Mouse (Mus musculus): ENCODE results near the gene Fmr1.
"Not testable (repeated sequence)": the region's sequence is repeated elsewhere in the genome, so short reads cannot be mapped to it uniquely, and the experiment has no call there.

Fmr1 gene

GRCm38 (mm10) chrX:68678333-68678740 is at the start of gene Fmr1:
Fmr1 (plus strand) TSS chrX:68678541.
- H3K27me3 ChIP-seq (ENCODE audit: control insufficient read depth, insufficient read depth, low read length, poor library complexity, severe bottlenecking), result no peaks in the 10 kb centered on the region
- DNase-seq (ENCODE audit: low read depth, low spot score), result peak; percentile 97
- no peaks in the 10 kb centered on the region for H3K36me3 ChIP-seq (ENCODE audit: control insufficient read depth, insufficient read depth, low read length, poor library complexity, severe bottlenecking)

GRCm38 (mm10) chrX:68641603-68642002 is 36.7 kb upstream of the Fmr1 start:
- Histone ChIP-seq H3K36me3 (ENCODE audit: control insufficient read depth, insufficient read depth, low read length, poor library complexity, severe bottlenecking) (no peaks in the 10 kb centered on the region), H3K27me3 (ENCODE audit: control insufficient read depth, insufficient read depth, low read length, poor library complexity, severe bottlenecking) (no peaks in the 10 kb centered on the region)
- DNase-seq (ENCODE audit: low read depth, low spot score), result no peak

- no peaks in the 10 kb centered on the region for H3K27me3 ChIP-seq (ENCODE audit: control insufficient read depth, insufficient read depth, low read length, poor library complexity, severe bottlenecking)
- DNase-seq (ENCODE audit: low read depth, low spot score), result no peak
- H3K36me3 ChIP-seq (ENCODE audit: control insufficient read depth, insufficient read depth, low read length, poor library complexity, severe bottlenecking), result no peaks in the 10 kb centered on the region
These were observed 33.0 kb upstream of the Fmr1 start for GRCm38 (mm10) chrX:68645154-68645919.

- H3K36me3 ChIP-seq (ENCODE audit: control insufficient read depth, insufficient read depth, low read length, poor library complexity, severe bottlenecking), result no peaks in the 10 kb centered on the region
- no peak for DNase-seq (ENCODE audit: low read depth, low spot score)
- H3K27me3 ChIP-seq (ENCODE audit: control insufficient read depth, insufficient read depth, low read length, poor library complexity, severe bottlenecking), result no peaks in the 10 kb centered on the region
These were observed 833 bp upstream of the Fmr1 start for GRCm38 (mm10) chrX:68677508-68677907.

GRCm38 (mm10) chrX:68678815-68679486 is 610 bp downstream of the Fmr1 start:
- Histone ChIP-seq H3K36me3 (ENCODE audit: control insufficient read depth, insufficient read depth, low read length, poor library complexity, severe bottlenecking) (no peaks in the 10 kb centered on the region), H3K27me3 (ENCODE audit: control insufficient read depth, insufficient read depth, low read length, poor library complexity, severe bottlenecking) (no peaks in the 10 kb centered on the region)
- peak; percentile 23 for DNase-seq (ENCODE audit: low read depth, low spot score)

- Histone ChIP-seq H3K36me3 (ENCODE audit: control insufficient read depth, insufficient read depth, low read length, poor library complexity, severe bottlenecking) (no peaks in the 10 kb centered on the region), H3K27me3 (ENCODE audit: control insufficient read depth, insufficient read depth, low read length, poor library complexity, severe bottlenecking) (no peaks in the 10 kb centered on the region)
- DNase-seq (ENCODE audit: low read depth, low spot score), result peak; percentile 0
These were observed 6.4 kb downstream of the Fmr1 start for GRCm38 (mm10) chrX:68684706-68685105.

GRCm38 (mm10) chrX:68691936-68692335 is 13.6 kb downstream of the Fmr1 start:
- H3K36me3 ChIP-seq (ENCODE audit: control insufficient read depth, insufficient read depth, low read length, poor library complexity, severe bottlenecking); DNase-seq (ENCODE audit: low read depth, low spot score); H3K27me3 ChIP-seq (ENCODE audit: control insufficient read depth, insufficient read depth, low read length, poor library complexity, severe bottlenecking): not testable (repeated sequence)

GRCm38 (mm10) chrX:68736902-68737301 is 58.6 kb downstream of the Fmr1 start:
- H3K36me3 ChIP-seq (ENCODE audit: control insufficient read depth, insufficient read depth, low read length, poor library complexity, severe bottlenecking), result no peaks in the 10 kb centered on the region
- no peaks in the 10 kb centered on the region for H3K27me3 ChIP-seq (ENCODE audit: control insufficient read depth, insufficient read depth, low read length, poor library complexity, severe bottlenecking)
- no peak for DNase-seq (ENCODE audit: low read depth, low spot score)

GRCm38 (mm10) chrX:68740088-68740487 is 61.7 kb downstream of the Fmr1 start:
- H3K27me3 ChIP-seq (ENCODE audit: control insufficient read depth, insufficient read depth, low read length, poor library complexity, severe bottlenecking), result no peaks in the 10 kb centered on the region
- no peaks in the 10 kb centered on the region for H3K36me3 ChIP-seq (ENCODE audit: control insufficient read depth, insufficient read depth, low read length, poor library complexity, severe bottlenecking)
- DNase-seq (ENCODE audit: low read depth, low spot score), result no peak

- H3K27me3 ChIP-seq (ENCODE audit: control insufficient read depth, insufficient read depth, low read length, poor library complexity, severe bottlenecking), result no peaks in the 10 kb centered on the region
- H3K36me3 ChIP-seq (ENCODE audit: control insufficient read depth, insufficient read depth, low read length, poor library complexity, severe bottlenecking), result no peaks in the 10 kb centered on the region
- no peak for DNase-seq (ENCODE audit: low read depth, low spot score)
These were observed 83.3 kb downstream of the Fmr1 start, which contains the start of gene Fmr1nb for GRCm38 (mm10) chrX:68761606-68762005. Fmr1nb (plus strand) TSS chrX:68761839.

Data from splenic B cell, adult 2 months (primary cell).